Mouse (Mus musculus) spleen, adult 2 months (tissue): ENCODE measurements around the gene Cenpm. TPM values are rescaled to one million over a fixed set of nuclear protein-coding genes. Genes with fewer than 3 reads are reported as not detected.
A peak's percentile ranks its signal among the peaks of the same experiment; 100 is the strongest.

Source experiments
- DNase-seq, 2 experiments: peaks; one replicate each; pipeline versions ENCODE4 v3.0.0 to v3.0.0-alpha.2; 2012 to 2021; ENCODE audit warnings: low spot score in 2 of 2, low read depth in 1 of 2
- H3K27ac ChIP-seq: fragments of 200-500 bp; 2 replicates; pipeline ENCODE4 v1.5.1; 2012; ENCODE audit warnings: low read length, inconsistent platforms; ENCODE audit not compliant: insufficient read depth
- H3K27me3 ChIP-seq: fragments of 200-500 bp; 2 replicates; pipeline ENCODE4 v1.6.1; 2012; ENCODE audit warnings: mild to moderate bottlenecking, moderate library complexity, low read length, inconsistent platforms; ENCODE audit not compliant: control insufficient read depth, insufficient read depth
- H3K36me3 ChIP-seq: fragments of 200-500 bp; 2 replicates; pipeline ENCODE4 v1.6.1; 2012; ENCODE audit warnings: mild to moderate bottlenecking, low read length, inconsistent platforms; ENCODE audit not compliant: control insufficient read depth, insufficient read depth
- H3K4me1 ChIP-seq: fragments of 200-500 bp; 2 replicates; pipeline ENCODE4 v1.6.1; 2011; ENCODE audit warnings: inconsistent platforms; ENCODE audit not compliant: control insufficient read depth, insufficient read depth, insufficient read length
- H3K4me3 ChIP-seq: fragments of 200-500 bp; 2 replicates; pipeline ENCODE4 v1.5.1; 2011; ENCODE audit warnings: mild to moderate bottlenecking, inconsistent platforms; ENCODE audit not compliant: insufficient read depth, insufficient read length; ENCODE audit errors: extremely low read depth
- CTCF ChIP-seq: fragments of 200-500 bp; IDR thresholded peaks from 2 replicates; pipeline ENCODE4 v1.5.1; 2011; ENCODE audit warnings: mild to moderate bottlenecking, inconsistent platforms; ENCODE audit not compliant: insufficient read depth, insufficient read length, insufficient replicate concordance; ENCODE audit errors: extremely low read depth
- POLR2A ChIP-seq: fragments of 200-500 bp; IDR thresholded peaks from 2 replicates; pipeline ENCODE4 v1.6.1; 2011; ENCODE audit warnings: low read depth, low read length, inconsistent platforms
- WGBS: fragments of 180-500 bp; shearing (Covaris S2); methylation state at CpG from one replicate; pipeline ENCODE4 v1.1.7; 2018; 5-methylcytosine and 5-hydroxymethylcytosine counted together
- polyA plus RNA-seq: library from polyadenylated mRNA; depleted of rRNA; stranded (reverse); fragments of >200 nt; gene quantifications from 2 replicates; pipeline ENCODE4 v1.2.3, GENCODE M21; 2012

Gene Cenpm
- polyA plus RNA-seq, 1 experiment: 10.2 TPM

GRCm38 (mm10) chr15:82221104-82221860 is 23.3 kb downstream of the Cenpm start:
- Histone ChIP-seq H3K4me3 (peak overlapping the region; percentile 1; the same call in 1 of the 2 replicates), H3K27ac (peak overlapping the region; percentile 69), H3K4me1 (peaks cover 56% of the 10 kb centered on the region; the same call in 1 of the 2 replicates), H3K27me3 (no peaks in the 10 kb centered on the region), H3K36me3 (peaks cover 5% of the 10 kb centered on the region; the same call in 1 of the 2 replicates)
- WGBS: 76% methylated on average over 14 of the region's 14 CpGs
- TF ChIP-seq POLR2A (no peak), CTCF (peak; percentile 21; the same call in 1 of the 2 replicates)
- DNase-seq: no peak

GRCm38 (mm10) chr15:82220003-82220675 is 24.4 kb downstream of the Cenpm start:
- H3K27me3 ChIP-seq: no peaks in the 10 kb centered on the region
- peaks cover 48% of the 10 kb centered on the region for H3K4me1 ChIP-seq

DNA sequence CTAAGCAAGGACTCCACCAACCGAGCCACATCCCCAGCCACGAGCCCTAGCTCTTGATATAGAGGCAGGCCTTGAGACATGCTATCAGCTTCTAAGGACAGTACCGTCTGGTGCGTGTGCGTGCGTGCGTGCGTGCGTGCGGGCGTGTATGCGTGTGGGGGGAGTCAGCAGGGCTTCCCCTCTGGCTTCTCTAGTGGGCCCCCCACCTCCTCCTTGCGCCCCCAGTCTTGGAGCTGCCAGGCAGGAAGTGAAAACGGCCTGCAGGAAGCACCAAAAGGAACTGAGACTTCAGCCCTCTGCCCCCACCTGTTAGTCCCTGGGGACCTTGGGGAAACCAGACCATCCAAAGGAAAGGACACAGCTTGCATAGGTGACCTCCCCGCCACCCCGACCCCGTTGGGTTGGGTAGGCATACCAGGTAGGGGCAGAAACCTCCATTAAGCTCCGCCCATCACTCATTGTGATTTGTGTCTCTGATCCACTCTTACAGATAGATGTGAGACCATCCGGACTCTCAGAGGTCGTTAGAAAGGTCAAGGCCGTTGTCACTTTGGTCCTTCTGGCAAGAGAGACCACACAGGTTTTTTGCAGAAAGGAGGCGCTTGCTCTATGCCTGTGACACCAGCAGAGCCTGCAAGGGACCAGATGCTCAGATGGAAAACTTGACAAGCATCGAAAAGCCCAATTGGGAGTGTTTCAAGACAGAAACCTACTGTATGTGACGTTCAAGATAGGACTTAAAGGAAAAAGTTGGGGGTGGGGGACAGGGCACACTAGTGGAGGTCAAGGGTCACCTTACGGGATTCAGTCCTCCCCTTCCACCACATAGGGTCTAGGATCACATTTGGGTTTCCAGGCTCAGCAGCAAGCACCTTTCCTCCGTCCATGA is 25.5 kb downstream of the Cenpm start:
- H3K27ac ChIP-seq: peak overlapping the region; percentile 78
- H3K36me3 ChIP-seq: peaks cover 5% of the 10 kb centered on the region; the same call in 1 of the 2 replicates
- peak overlapping the region; percentile 16; the same call in 1 of the 2 replicates for H3K4me3 ChIP-seq
- DNase-seq: peak; percentile 65 to 84
- H3K4me1 ChIP-seq: peaks cover 40% of the 10 kb centered on the region
- no peaks in the 10 kb centered on the region for H3K27me3 ChIP-seq
- WGBS: 18% methylated on average over 26 of the region's 26 CpGs
- TF ChIP-seq POLR2A (no peak), CTCF (no peak)

More at GRCm38 (mm10) chr15:82220003-82220675, 24.4 kb downstream of the Cenpm start:
- 65% methylated on average over 11 of the region's 12 CpGs for WGBS
- DNase-seq: no peak
- peaks cover 5% of the 10 kb centered on the region; the same call in 1 of the 2 replicates for H3K36me3 ChIP-seq
- TF ChIP-seq CTCF (no peak), POLR2A (no peak)
- H3K27ac ChIP-seq: peak overlapping the region; percentile 78
- H3K4me3 ChIP-seq: no peak overlapping the region

GRCm38 (mm10) chr15:82217980-82218379 is 26.6 kb downstream of the Cenpm start:
- Histone ChIP-seq H3K4me1 (peaks cover 40% of the 10 kb centered on the region), H3K27ac (peak overlapping the region; percentile 51; the same call in 1 of the 2 replicates), H3K27me3 (peaks cover 4% of the 10 kb centered on the region; the same call in 1 of the 2 replicates), H3K36me3 (peaks cover 3% of the 10 kb centered on the region; the same call in 1 of the 2 replicates), H3K4me3 (no peak overlapping the region)
- DNase-seq: no peak
- TF ChIP-seq POLR2A: no peak
- no peak for TF ChIP-seq CTCF
- 70% methylated on average over 8 of the region's 9 CpGs for WGBS

DNA sequence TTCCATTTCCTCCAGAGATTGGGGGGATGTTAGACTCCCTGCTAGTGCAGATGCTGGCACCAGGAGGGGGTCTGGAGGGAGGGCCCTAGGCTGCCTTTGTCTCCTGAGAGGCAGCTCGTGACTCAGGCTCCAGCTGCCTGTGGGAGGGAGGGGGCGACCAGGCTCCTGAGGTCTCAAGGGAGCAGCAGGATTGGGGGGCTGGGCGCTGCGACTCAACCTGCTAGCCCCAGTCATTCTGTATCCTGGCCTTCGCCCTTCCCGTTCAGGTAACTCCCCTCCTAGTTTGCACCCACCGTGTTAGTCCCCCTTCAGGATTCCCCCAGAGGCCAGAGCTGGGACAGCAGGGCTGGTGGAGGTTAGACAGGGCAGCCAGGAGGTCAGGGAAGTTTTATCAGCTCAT is 27.5 kb downstream of the Cenpm start:
- Histone ChIP-seq H3K27ac (0 out of 2 replicates have a peak overlapping the region, but pooled peaks have one; percentile 5), H3K27me3 (peaks cover 11% of the 10 kb centered on the region), H3K4me3 (no peak overlapping the region), H3K36me3 (peaks cover 1% of the 10 kb centered on the region; the same call in 1 of the 2 replicates), H3K4me1 (peaks cover 42% of the 10 kb centered on the region)
- DNase-seq: no peak
- TF ChIP-seq CTCF (no peak), POLR2A (no peak)
- 42% methylated on average over 7 of the region's 7 CpGs for WGBS
